Mouse (Mus musculus): ENCODE data around the gene Hist1h2ai.

DNA sequence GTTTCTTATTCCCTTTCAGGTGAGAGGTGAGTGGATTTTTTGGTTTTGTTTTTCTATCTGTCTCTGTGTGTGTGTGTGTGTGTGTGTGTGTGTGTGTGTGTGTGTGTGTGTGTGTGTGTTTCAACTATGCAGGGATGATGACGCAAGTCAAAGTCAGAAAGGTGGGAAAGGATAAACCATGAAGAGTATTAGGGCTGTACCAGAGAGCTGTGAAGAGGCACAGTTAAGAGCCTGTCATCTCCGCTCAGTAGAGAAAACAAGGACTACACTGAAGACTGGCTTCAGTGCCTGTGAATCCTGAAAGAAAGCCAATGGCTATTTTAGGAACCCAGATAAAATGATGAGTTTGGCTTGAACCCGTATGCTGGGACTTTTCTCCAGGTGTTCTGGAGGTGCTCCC, 35.6 kb downstream of the Hist1h2ai start:
- no peak for TF ChIP-seq CTCF (IDR thresholded peaks at IDR 0.05; ENCODE audit: low read depth, low read length)
- TF ChIP-seq POLR2A (IDR thresholded peaks at IDR 0.05; ENCODE audit: extremely low read depth, insufficient read depth, low read length), result no peak
